In the genomic region with DNA sequence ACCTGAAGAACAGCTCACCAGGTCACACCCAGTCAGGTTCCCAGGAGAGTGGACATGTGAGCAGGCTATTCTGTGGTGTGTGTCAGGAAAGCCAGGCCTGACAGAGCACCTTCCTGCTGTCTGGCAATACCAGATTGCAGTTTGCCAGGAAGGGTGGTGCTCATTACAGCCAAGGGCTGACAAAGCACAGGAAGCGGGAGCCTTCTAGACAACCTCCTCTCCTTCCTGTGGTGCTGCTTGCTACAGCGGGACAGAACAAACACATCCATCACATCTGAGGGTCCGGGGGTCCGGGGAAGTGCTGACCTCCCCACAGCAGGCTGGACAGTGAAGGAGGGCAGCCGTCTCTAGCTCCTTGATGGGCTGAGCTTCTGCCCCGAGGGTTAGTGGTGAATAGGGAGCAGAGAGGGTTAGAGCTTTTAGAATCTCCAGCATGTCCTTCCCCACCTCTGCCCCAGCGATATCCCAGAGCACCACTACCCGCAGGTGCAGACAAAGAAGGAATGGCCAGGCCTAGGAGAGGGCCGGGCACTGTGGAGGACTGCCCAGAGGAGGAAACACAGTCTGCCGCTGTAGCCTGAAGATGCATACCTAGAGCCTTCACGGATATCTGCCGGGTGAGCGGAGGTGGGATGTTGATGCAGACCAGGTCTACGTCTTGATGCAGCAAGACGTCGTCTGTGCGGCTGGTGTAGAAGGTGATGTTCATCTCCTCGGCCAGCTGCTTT, we compare ENCODE assay signal across 9 mouse cellular contexts. TPM values are rescaled to one million over a fixed set of nuclear protein-coding genes. Genes with fewer than 3 reads are reported as not detected.
DNase-seq lines count a peak whose midpoint lies in the region; ATAC-seq lines count a peak whose summit lies in the region.
"Had no signal": no experiment of that assay in that cellular context is flagged by ENCODE, and none has a peak within 500 bp of the region (broad histone marks: within the 10 kb centered on the region; RNA-seq: fewer than 3 reads in every experiment).

No protein-coding gene starts in this region.

- H3K4me1 ChIP-seq in heart, embryonic 10.5 days, result peaks cover 6% of the 10 kb centered on the region; the same call in 1 of the 2 replicates
- no peaks in the 10 kb centered on the region for H3K4me1 ChIP-seq in forebrain, embryonic 16.5 days (replicated peaks; ENCODE audit: control insufficient read depth, insufficient read depth, low read length)
- H3K4me1 ChIP-seq in hindbrain, embryonic 12.5 days, result no peaks in the 10 kb centered on the region

- no peaks in the 10 kb centered on the region for H3K27me3 ChIP-seq in heart, embryonic 10.5 days (ENCODE audit: insufficient read depth, poor library complexity, severe bottlenecking)
- H3K27me3 ChIP-seq in forebrain, embryonic 16.5 days (replicated peaks; ENCODE audit: control insufficient read depth, insufficient read depth, low read length), result no peaks in the 10 kb centered on the region
- H3K27me3 ChIP-seq in hindbrain, embryonic 12.5 days, result no peaks in the 10 kb centered on the region

- no peak overlapping the region for H3K4me3 ChIP-seq in heart, embryonic 10.5 days
- H3K4me3 ChIP-seq in forebrain, embryonic 16.5 days (replicated peaks; ENCODE audit: low read length), result no peak overlapping the region
- H3K4me3 ChIP-seq in hindbrain, embryonic 12.5 days, result no peak overlapping the region
- H3K4me3 ChIP-seq: myocyte had no signal

- H3K36me3 ChIP-seq in heart, embryonic 10.5 days, result peaks cover 36% of the 10 kb centered on the region
- H3K36me3 ChIP-seq in forebrain, embryonic 16.5 days (ENCODE audit: control insufficient read depth, insufficient read depth), result peaks cover 21% of the 10 kb centered on the region
- peaks cover 43% of the 10 kb centered on the region for H3K36me3 ChIP-seq in hindbrain, embryonic 12.5 days

- 66% methylated on average over 18 of the region's 18 CpGs for WGBS in heart, embryonic 10.5 days
- WGBS in forebrain, embryonic 16.5 days, result 91% methylated on average over 18 of the region's 18 CpGs
- 85% methylated on average over 18 of the region's 18 CpGs for WGBS in hindbrain, embryonic 12.5 days

- no peak overlapping the region for H3K4me2 ChIP-seq in forebrain, embryonic 16.5 days (ENCODE audit: low read length)
- H3K4me2 ChIP-seq in hindbrain, embryonic 12.5 days (replicated peaks), result no peak overlapping the region

- peak; percentile 81 for ATAC-seq in megakaryocyte-erythroid progenitor cell, adult 5-6 weeks (replicated peaks; ENCODE audit: low FRiP score, low TSS enrichment, poor library complexity, severe bottlenecking)
- ATAC-seq in forebrain, embryonic 16.5 days, result no peak
- ATAC-seq in hindbrain, embryonic 12.5 days (ENCODE audit: low FRiP score), result no peak

- DNase-seq in spleen, postnatal 36 days (ENCODE audit: low spot score in 2 of 2), result peak; percentile 30 to 33
- DNase-seq in spleen, postnatal 4 days (ENCODE audit: low spot score in 2 of 2), result no peak
- no peak for DNase-seq in heart, embryonic 10.5 days (ENCODE audit: low spot score)
- DNase-seq in kidney, postnatal 4 days, result peak; percentile 44 to 57
- no peak for DNase-seq in cerebellum, postnatal 10 days

- no peak overlapping the region for H3K9ac ChIP-seq in forebrain, embryonic 16.5 days (replicated peaks; ENCODE audit: low read depth, low read length)
- H3K9ac ChIP-seq in hindbrain, embryonic 12.5 days, result no peak overlapping the region

- no peaks in the 10 kb centered on the region for H3K9me3 ChIP-seq in heart, embryonic 10.5 days
- H3K9me3 ChIP-seq in forebrain, embryonic 16.5 days (ENCODE audit: control insufficient read depth, low read length), result no peaks in the 10 kb centered on the region
- H3K9me3 ChIP-seq in hindbrain, embryonic 12.5 days (replicated peaks), result no peaks in the 10 kb centered on the region

- peak overlapping the region; percentile 74 for H3K27ac ChIP-seq in heart, embryonic 10.5 days
- no peak overlapping the region for H3K27ac ChIP-seq in forebrain, embryonic 16.5 days (ENCODE audit: low read length)
- H3K27ac ChIP-seq in hindbrain, embryonic 12.5 days, result no peak overlapping the region

RNA-seq across cellular contexts. Expression of a gene that starts 19.6 kb away (rescaled TPM):
- 18.7 and 28.8 TPM in 2 replicates for polyA plus RNA-seq in heart, embryonic 10.5 days (2016; fragmentation: Nextera tagmentation; extraction: Ambion mirVana)
- 15.8 and 25.4 TPM in 2 replicates for total RNA-seq in megakaryocyte-erythroid progenitor cell, adult 5-6 weeks (2014; fragmentation: Nextera tagmentation)
- 7.4 and 9.9 TPM in 2 replicates for total RNA-seq in megakaryocyte-erythroid progenitor cell, adult 5-6 weeks (2017)
- 16.3 and 19.6 TPM in 2 replicates for polyA plus RNA-seq in forebrain, embryonic 16.5 days (2015; fragmentation: Nextera tagmentation; extraction: Ambion mirVana)
- polyA plus RNA-seq in hindbrain, embryonic 12.5 days (2016; fragmentation: Nextera tagmentation; extraction: Ambion mirVana), result 22.4 and 23.6 TPM in 2 replicates

RNA-seq across cellular contexts. Expression of a gene that starts 20.1 kb away (rescaled TPM):
- polyA plus RNA-seq in heart, embryonic 10.5 days (2016; fragmentation: Nextera tagmentation; extraction: Ambion mirVana), result not detected in 2 replicates
- total RNA-seq in megakaryocyte-erythroid progenitor cell, adult 5-6 weeks (2014; fragmentation: Nextera tagmentation), result not detected in 2 replicates
- not detected in 2 replicates for total RNA-seq in megakaryocyte-erythroid progenitor cell, adult 5-6 weeks (2017)
- 0.22 and 0.32 TPM in 2 replicates for polyA plus RNA-seq in forebrain, embryonic 16.5 days (2015; fragmentation: Nextera tagmentation; extraction: Ambion mirVana)
- 0.39 TPM in 1 of 2 replicates, not detected in the other for polyA plus RNA-seq in hindbrain, embryonic 12.5 days (2016; fragmentation: Nextera tagmentation; extraction: Ambion mirVana)

RNA-seq across cellular contexts. Expression of a gene that starts 26.6 kb away (rescaled TPM):
- polyA plus RNA-seq in heart, embryonic 10.5 days (2016; fragmentation: Nextera tagmentation; extraction: Ambion mirVana), result 12.8 and 14.1 TPM in 2 replicates
- total RNA-seq in megakaryocyte-erythroid progenitor cell, adult 5-6 weeks (2014; fragmentation: Nextera tagmentation), result 9.1 and 16.5 TPM in 2 replicates
- 2.6 and 13.0 TPM in 2 replicates for total RNA-seq in megakaryocyte-erythroid progenitor cell, adult 5-6 weeks (2017)
- polyA plus RNA-seq in forebrain, embryonic 16.5 days (2015; fragmentation: Nextera tagmentation; extraction: Ambion mirVana), result 45.4 and 50.0 TPM in 2 replicates
- polyA plus RNA-seq in hindbrain, embryonic 12.5 days (2016; fragmentation: Nextera tagmentation; extraction: Ambion mirVana), result 29.5 and 29.7 TPM in 2 replicates

RNA-seq across cellular contexts. Expression of a gene that starts 26.7 kb away (rescaled TPM):
- polyA plus RNA-seq in heart, embryonic 10.5 days (2016; fragmentation: Nextera tagmentation; extraction: Ambion mirVana), result 46.6 and 52.9 TPM in 2 replicates
- 60.3 and 83.6 TPM in 2 replicates for total RNA-seq in megakaryocyte-erythroid progenitor cell, adult 5-6 weeks (2014; fragmentation: Nextera tagmentation)
- 20.6 and 46.8 TPM in 2 replicates for total RNA-seq in megakaryocyte-erythroid progenitor cell, adult 5-6 weeks (2017)
- polyA plus RNA-seq in forebrain, embryonic 16.5 days (2015; fragmentation: Nextera tagmentation; extraction: Ambion mirVana), result 105 and 106 TPM in 2 replicates
- polyA plus RNA-seq in hindbrain, embryonic 12.5 days (2016; fragmentation: Nextera tagmentation; extraction: Ambion mirVana), result 79.1 and 88.0 TPM in 2 replicates

RNA-seq across cellular contexts. Expression of a gene that starts 30.9 kb away (rescaled TPM):
- 13.1 and 18.2 TPM in 2 replicates for polyA plus RNA-seq in heart, embryonic 10.5 days (2016; fragmentation: Nextera tagmentation; extraction: Ambion mirVana)
- 2.3 and 2.7 TPM in 2 replicates for total RNA-seq in megakaryocyte-erythroid progenitor cell, adult 5-6 weeks (2014; fragmentation: Nextera tagmentation)
- 3.1 and 9.8 TPM in 2 replicates for total RNA-seq in megakaryocyte-erythroid progenitor cell, adult 5-6 weeks (2017)
- 74.2 and 83.3 TPM in 2 replicates for polyA plus RNA-seq in forebrain, embryonic 16.5 days (2015; fragmentation: Nextera tagmentation; extraction: Ambion mirVana)
- 63.8 and 68.1 TPM in 2 replicates for polyA plus RNA-seq in hindbrain, embryonic 12.5 days (2016; fragmentation: Nextera tagmentation; extraction: Ambion mirVana)

Comparison
In these comparisons a context has a peak if more than half of its experiments do, and no peak if none do; other contexts are left out.
1. DNase-seq: peak in spleen, postnatal 36 days (2 of 2) and kidney, postnatal 4 days (2 of 2); none in spleen, postnatal 4 days (0 of 2), heart, embryonic 10.5 days (single experiment) and cerebellum, postnatal 10 days (0 of 2).